Mouse (Mus musculus) bone marrow, adult 2 months (tissue): ENCODE measurements around the gene Gm42417.

Experiments
- CTCF ChIP-seq: fragments of 200-500 bp; IDR thresholded peaks from 2 replicates; pipeline ENCODE4 v1.5.1; 2011; ENCODE audit warnings: low read length, control low read depth; ENCODE audit not compliant: control insufficient read depth, insufficient read depth
- POLR2A ChIP-seq: fragments of 200-500 bp; IDR thresholded peaks from 2 replicates; pipeline ENCODE4 v1.6.1; 2011; ENCODE audit warnings: low read depth, mild to moderate bottlenecking, control low read depth, low read length, borderline replicate concordance; ENCODE audit not compliant: control insufficient read depth

GRCm38 (mm10) chr1:36529875-36530274 lies 9.4 kb downstream of the Gm42417 start:
- no peak for TF ChIP-seq CTCF
- TF ChIP-seq POLR2A = no peak
